Mouse (Mus musculus) liver, postnatal 0 days (tissue): ENCODE data around the gene H2-Eb1. TPM values are rescaled to one million over a fixed set of nuclear protein-coding genes. Genes with fewer than 3 reads are reported as not detected.

Experiments used
- ATAC-seq: fragments of 200-750 bp; cut with Nextera tagmentation; 2 replicates; pipeline ENCODE4 v1.8.0; 2017; ENCODE audit warnings: mild to moderate bottlenecking, moderate library complexity
- DNase-seq: peaks from one replicate; pipeline ENCODE4 v3.0.0-alpha.2; 2016
- H3K27ac ChIP-seq: fragments of 300-500 bp; sonication (generic); 2 replicates; pipeline ENCODE4 v1.5.1; 2014; ENCODE audit warnings: antibody characterized with exemption, moderate library complexity, mild to moderate bottlenecking, low read depth
- H3K27me3 ChIP-seq: fragments of 300-500 bp; sonication (generic); 2 replicates; pipeline ENCODE4 v1.6.1; 2014; ENCODE audit warnings: low read length, control low read depth, mixed read lengths; ENCODE audit not compliant: insufficient read depth
- H3K36me3 ChIP-seq: fragments of 300-500 bp; sonication (generic); replicated peaks from 2 replicates; pipeline ENCODE4 v1.6.1; 2014; ENCODE audit warnings: mild to moderate bottlenecking, control low read depth, low read length, moderate library complexity, mixed read lengths; ENCODE audit not compliant: insufficient read depth
- H3K4me1 ChIP-seq: fragments of 300-500 bp; sonication (generic); 2 replicates; pipeline ENCODE4 v1.6.1; 2014; ENCODE audit warnings: antibody characterized with exemption, mild to moderate bottlenecking, control low read depth; ENCODE audit not compliant: insufficient read depth
- H3K4me2 ChIP-seq: fragments of 300-500 bp; sonication (generic); 2 replicates; pipeline ENCODE4 v1.6.1; 2014; ENCODE audit warnings: low read depth, mild to moderate bottlenecking, low read length, moderate library complexity, mixed read lengths
- H3K4me3 ChIP-seq: fragments of 300-500 bp; sonication (generic); 2 replicates; pipeline ENCODE4 v1.5.1; 2014; ENCODE audit warnings: low read depth, low read length
- H3K9ac ChIP-seq: fragments of 300-500 bp; sonication (generic); replicated peaks from 2 replicates; pipeline ENCODE4 v1.6.1; 2014; ENCODE audit warnings: mild to moderate bottlenecking, moderate library complexity
- H3K9me3 ChIP-seq: fragments of 300-500 bp; sonication (generic); 2 replicates; pipeline ENCODE4 v1.6.1; 2016; ENCODE audit warnings: mild to moderate bottlenecking, control low read depth, low read length, mixed read lengths
- CTCF ChIP-seq: sonication (generic); IDR thresholded peaks from 2 replicates; pipeline ENCODE4 v1.5.1; 2016; ENCODE audit warnings: antibody characterized with exemption, low read depth
- EP300 ChIP-seq: IDR thresholded peaks from 2 replicates; pipeline ENCODE4 v1.6.1; 2016; ENCODE audit warnings: antibody characterized with exemption, low read depth, mild to moderate bottlenecking
- WGBS: fragments of 180-500 bp; shearing (Covaris S2); extraction: QIAGEN DNeasy Blood & Tissue Kit; methylation state at CpG from one replicate; pipeline ENCODE4 v1.1.7; 2014; ENCODE audit not compliant: insufficient replicate concordance; 5-methylcytosine and 5-hydroxymethylcytosine counted together
- polyA plus RNA-seq: library from polyadenylated mRNA; unstranded; fragments of >200 nt; fragmentation: Nextera tagmentation; extraction: Ambion mirVana; gene quantifications from 2 replicates; pipeline ENCODE4 v1.2.1, GENCODE M21; 2015

Gene H2-Eb1
- polyA plus RNA-seq, 1 experiment from 2014 or later: 9.3 TPM

GRCm38 (mm10) chr17:34286501-34286900 is 19.2 kb upstream of the H2-Eb1 start:
- H3K9ac ChIP-seq: no peak overlapping the region
- no peaks in the 10 kb centered on the region for H3K9me3 ChIP-seq
- TF ChIP-seq EP300 (no peak), CTCF (no peak)
- no peak overlapping the region for H3K4me3 ChIP-seq
- no peaks in the 10 kb centered on the region for H3K4me1 ChIP-seq
- no peak overlapping the region for H3K27ac ChIP-seq
- ATAC-seq (no peak), DNase-seq (no peak)
- no peaks in the 10 kb centered on the region for H3K27me3 ChIP-seq
- no peaks in the 10 kb centered on the region for H3K36me3 ChIP-seq
- 53% methylated on average over 5 of the region's 5 CpGs for WGBS
- no peak overlapping the region for H3K4me2 ChIP-seq

- Histone ChIP-seq H3K4me3 (no peak overlapping the region), H3K27me3 (no peaks in the 10 kb centered on the region), H3K27ac (no peak overlapping the region), H3K4me2 (no peak overlapping the region), H3K4me1 (no peaks in the 10 kb centered on the region), H3K9ac (no peak overlapping the region), H3K36me3 (no peaks in the 10 kb centered on the region), H3K9me3 (no peaks in the 10 kb centered on the region)
- TF ChIP-seq EP300 (no peak), CTCF (no peak)
- WGBS: 36% methylated on average over 6 of the region's 6 CpGs
- DNase-seq: no peak
- ATAC-seq: no peak
Measured at GRCm38 (mm10) chr17:34286999-34287398, 18.7 kb upstream of the H2-Eb1 start.

- Histone ChIP-seq H3K9me3 (no peaks in the 10 kb centered on the region), H3K27ac (no peak within 1 kb of the TSS), H3K4me1 (no peaks in the 10 kb centered on the region), H3K27me3 (no peaks in the 10 kb centered on the region), H3K4me3 (no peak within 1 kb of the TSS), H3K4me2 (no peak within 1 kb of the TSS), H3K36me3 (no peaks in the 10 kb centered on the region), H3K9ac (no peak within 1 kb of the TSS)
- DNase-seq (peak; percentile 66), ATAC-seq (peak; percentile 63)
- WGBS: 18% methylated on average over 8 of the region's 8 CpGs
- TF ChIP-seq EP300: no peak
- TF ChIP-seq CTCF: no peak
Measured at GRCm38 (mm10) chr17:34287648-34288047, 18.0 kb upstream of the H2-Eb1 start, which contains the start of gene H2-Aa. H2-Aa (minus strand) TSS chr17:34287823.

GRCm38 (mm10) chr17:34288131-34288530 is 17.5 kb upstream of the H2-Eb1 start:
- H3K27ac ChIP-seq: no peak overlapping the region
- WGBS: 56% methylated on average over 3 of the region's 3 CpGs

DNA sequence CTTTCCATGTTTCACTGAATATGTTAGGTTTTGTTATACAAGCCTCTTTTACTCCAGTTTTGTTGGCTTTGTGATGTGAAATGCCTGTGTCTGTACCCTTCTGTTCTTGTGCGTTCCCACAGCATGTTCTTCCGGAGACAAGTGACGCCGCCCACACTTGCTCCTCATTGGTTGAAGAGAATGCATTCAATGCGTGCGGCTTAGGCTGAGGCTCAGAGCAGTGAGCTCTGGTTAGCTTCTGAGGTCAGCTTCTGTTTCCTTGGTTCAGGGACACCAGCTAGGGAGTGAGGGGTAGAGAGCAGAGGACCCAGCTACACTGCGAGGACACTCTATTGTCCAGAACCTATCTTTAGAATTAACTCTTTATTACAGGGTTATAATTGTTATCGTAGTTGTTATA is 14.1 kb upstream of the H2-Eb1 start:
- DNase-seq: peak; percentile 89
- WGBS: 14% methylated on average over 8 of the region's 8 CpGs

More at GRCm38 (mm10) chr17:34288131-34288530, 17.5 kb upstream of the H2-Eb1 start:
- H3K4me2 ChIP-seq: no peak overlapping the region
- H3K9ac ChIP-seq: no peak overlapping the region
- TF ChIP-seq CTCF: no peak
- no peak for TF ChIP-seq EP300
- H3K4me3 ChIP-seq: no peak overlapping the region
- H3K4me1 ChIP-seq: no peaks in the 10 kb centered on the region
- ATAC-seq (no peak), DNase-seq (no peak)
- no peaks in the 10 kb centered on the region for H3K36me3 ChIP-seq
- no peaks in the 10 kb centered on the region for H3K27me3 ChIP-seq
- no peaks in the 10 kb centered on the region for H3K9me3 ChIP-seq

DNA sequence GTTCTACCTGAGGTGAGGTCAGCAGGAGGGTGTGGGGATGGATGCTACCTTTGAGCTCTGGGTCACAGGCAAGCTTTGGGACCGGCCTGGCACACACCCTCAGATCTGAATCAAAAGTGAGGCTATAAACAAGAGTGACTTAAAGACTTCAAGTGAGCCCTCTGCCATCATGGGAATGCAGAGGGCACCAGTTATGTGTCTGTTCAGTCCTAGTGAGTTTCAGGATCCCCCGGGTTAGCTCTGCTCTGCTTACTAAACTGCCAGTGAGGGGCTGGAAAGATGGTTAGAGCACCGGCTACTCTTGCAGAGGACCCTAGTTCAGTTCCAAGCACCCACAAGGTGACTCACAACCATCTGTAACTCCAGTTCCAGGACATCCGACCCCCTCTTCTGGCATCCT is 13.1 kb upstream of the H2-Eb1 start:
- Histone ChIP-seq H3K4me2 (no peak overlapping the region), H3K27ac (no peak overlapping the region), H3K4me3 (no peak overlapping the region), H3K4me1 (peaks cover 4% of the 10 kb centered on the region; the same call in 1 of the 2 replicates), H3K36me3 (no peaks in the 10 kb centered on the region), H3K9ac (no peak overlapping the region), H3K9me3 (no peaks in the 10 kb centered on the region), H3K27me3 (0 out of 2 replicates have a peak, but pooled peaks cover 3% of the 10 kb centered on the region)
- 78% methylated on average over 4 of the region's 4 CpGs for WGBS
- ATAC-seq (no peak), DNase-seq (no peak)
- TF ChIP-seq CTCF: no peak
- no peak for TF ChIP-seq EP300

More for the DNA sequence above, 14.1 kb upstream of the H2-Eb1 start:
- no peak overlapping the region for H3K4me3 ChIP-seq
- peaks cover 4% of the 10 kb centered on the region; the same call in 1 of the 2 replicates for H3K4me1 ChIP-seq
- TF ChIP-seq EP300: no peak
- no peak for TF ChIP-seq CTCF
- H3K36me3 ChIP-seq: no peaks in the 10 kb centered on the region
- H3K4me2 ChIP-seq: no peak overlapping the region
- no peak overlapping the region for H3K9ac ChIP-seq
- peak; percentile 62; the same call in 1 of the 2 replicates for ATAC-seq
- H3K9me3 ChIP-seq: no peaks in the 10 kb centered on the region
- 0 out of 2 replicates have a peak, but pooled peaks cover 3% of the 10 kb centered on the region for H3K27me3 ChIP-seq
- no peak overlapping the region for H3K27ac ChIP-seq

GRCm38 (mm10) chr17:34293533-34293932 is 12.1 kb upstream of the H2-Eb1 start:
- ATAC-seq (no peak), DNase-seq (no peak)
- H3K36me3 ChIP-seq: no peaks in the 10 kb centered on the region
- H3K4me3 ChIP-seq: no peak overlapping the region
- 0 out of 2 replicates have a peak, but pooled peaks cover 3% of the 10 kb centered on the region for H3K27me3 ChIP-seq
- H3K9ac ChIP-seq: no peak overlapping the region
- TF ChIP-seq CTCF (no peak), EP300 (no peak)
- H3K27ac ChIP-seq: no peak overlapping the region
- H3K9me3 ChIP-seq: no peaks in the 10 kb centered on the region
- no peak overlapping the region for H3K4me2 ChIP-seq
- 21% methylated on average over 2 of the region's 2 CpGs for WGBS
- peaks cover 4% of the 10 kb centered on the region; the same call in 1 of the 2 replicates for H3K4me1 ChIP-seq
